Mouse (Mus musculus): ENCODE measurements around the gene Rapgefl1. TPM values are rescaled to one million over a fixed set of nuclear protein-coding genes. Genes with fewer than 3 reads are reported as not detected.

Gene Rapgefl1
- polyA plus RNA-seq, 1 experiment = 2.7 TPM

DNA sequence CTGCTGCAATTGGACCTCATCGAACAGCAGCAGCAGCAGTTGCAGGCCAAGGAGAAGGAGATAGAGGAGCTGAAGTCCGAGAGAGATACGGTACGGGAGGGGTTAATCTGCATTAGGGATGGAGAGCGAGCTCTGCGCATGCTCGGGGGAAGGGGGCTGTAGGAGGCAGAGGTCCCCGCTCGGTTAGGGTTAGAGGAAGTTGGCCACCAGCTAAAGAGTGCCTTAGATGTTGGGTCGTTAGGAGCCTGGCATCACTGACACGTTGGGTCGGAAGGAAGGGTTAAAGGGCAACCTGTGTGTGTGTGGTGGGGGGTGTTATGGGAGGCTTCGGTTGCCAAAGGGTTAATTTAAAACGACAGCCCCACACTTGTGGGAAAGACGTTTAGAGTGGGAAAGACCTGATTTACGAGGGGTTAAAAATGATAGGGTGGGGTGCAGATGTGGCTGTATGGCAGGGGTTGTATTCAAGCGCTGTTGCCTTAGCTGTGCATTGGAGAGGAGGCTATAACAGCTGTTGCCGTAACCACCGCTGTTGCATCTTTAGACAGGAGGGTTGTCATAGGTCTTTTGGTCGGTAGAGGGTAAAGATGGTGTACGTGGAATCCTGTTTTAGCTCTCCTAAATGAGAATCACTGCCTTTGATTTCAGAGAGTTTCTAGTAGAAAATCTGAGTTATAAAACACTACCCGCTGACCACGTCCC is 39.9 kb upstream of the Rapgefl1 start:
- Histone ChIP-seq H3K36me3 (ENCODE audit: control insufficient read depth, insufficient read depth, low read length) (no peaks in the 10 kb centered on the region), H3K4me3 (ENCODE audit: control insufficient read depth, low read depth, low read length) (peak overlapping the region; percentile 91), H3K27me3 (ENCODE audit: control insufficient read depth, insufficient read depth, low read length) (no peaks in the 10 kb centered on the region), H3K4me1 (ENCODE audit: control insufficient read depth, insufficient read depth, low read length) (peaks cover 4% of the 10 kb centered on the region), H3K27ac (ENCODE audit: control insufficient read depth, insufficient read depth, low read depth, low read length) (peak overlapping the region; percentile 91)
- TF ChIP-seq CTCF (IDR thresholded peaks at IDR 0.05; ENCODE audit: control insufficient read depth, insufficient read depth, insufficient replicate concordance, low read depth, low read length) (peak; percentile 15; the same call in 1 of the 2 replicates), POLR2A (IDR thresholded peaks at IDR 0.05; ENCODE audit: control insufficient read depth, low read depth, low read length) (peak; percentile 47; the same call in 1 of the 2 replicates)

DNA sequence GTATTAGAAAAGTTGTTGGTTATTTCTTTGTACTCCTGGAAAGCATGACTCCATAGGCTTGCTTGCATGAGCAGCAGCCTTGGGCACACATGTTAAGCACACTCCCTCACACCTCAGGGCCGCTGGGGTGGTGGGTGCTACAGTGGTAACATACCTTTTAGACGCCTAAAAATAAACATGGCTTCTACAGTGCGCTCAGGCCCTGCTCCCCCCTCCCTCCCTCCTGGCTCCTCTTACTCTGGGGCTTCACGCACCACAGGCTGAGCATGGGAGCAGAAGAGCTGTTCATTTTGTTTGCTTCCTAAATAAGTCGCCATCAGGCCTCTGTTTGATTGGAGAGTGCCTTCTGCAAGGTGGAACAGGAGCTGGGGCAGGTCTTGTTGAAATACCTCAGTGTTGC is 39.3 kb upstream of the Rapgefl1 start:
- Histone ChIP-seq H3K27ac (ENCODE audit: control insufficient read depth, insufficient read depth, low read depth, low read length) (no peak overlapping the region; the same call in 1 of the 2 replicates), H3K36me3 (ENCODE audit: control insufficient read depth, insufficient read depth, low read length) (no peaks in the 10 kb centered on the region), H3K4me1 (ENCODE audit: control insufficient read depth, insufficient read depth, low read length) (peaks cover 4% of the 10 kb centered on the region), H3K27me3 (ENCODE audit: control insufficient read depth, insufficient read depth, low read length) (no peaks in the 10 kb centered on the region), H3K4me3 (ENCODE audit: control insufficient read depth, low read depth, low read length) (peak overlapping the region; percentile 91)
- no peak for TF ChIP-seq CTCF (IDR thresholded peaks at IDR 0.05; ENCODE audit: control insufficient read depth, insufficient read depth, insufficient replicate concordance, low read depth, low read length)
- no peak for TF ChIP-seq POLR2A (IDR thresholded peaks at IDR 0.05; ENCODE audit: control insufficient read depth, low read depth, low read length)

DNA sequence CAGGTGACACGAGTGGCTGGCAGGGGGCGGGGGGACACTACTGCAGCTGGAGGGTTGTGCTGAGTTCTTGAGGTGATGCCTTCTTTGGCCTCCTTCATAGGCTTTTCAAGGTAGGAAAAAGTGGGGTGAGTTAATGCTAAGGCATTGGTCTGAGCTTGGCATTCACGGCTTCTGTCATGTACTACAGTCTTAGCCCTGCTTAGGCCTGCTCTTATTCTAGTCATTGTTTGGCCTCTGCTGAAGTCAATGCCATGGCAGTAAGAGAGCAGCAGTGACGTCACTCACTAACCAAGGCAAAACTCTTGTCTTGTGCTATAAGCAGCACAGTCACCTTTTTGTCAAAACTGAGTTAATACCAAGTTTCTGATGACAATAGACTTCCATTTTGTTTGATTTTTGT is 38.7 kb upstream of the Rapgefl1 start:
- Histone ChIP-seq H3K4me3 (ENCODE audit: control insufficient read depth, low read depth, low read length) (peak overlapping the region; percentile 91), H3K4me1 (ENCODE audit: control insufficient read depth, insufficient read depth, low read length) (peaks cover 4% of the 10 kb centered on the region), H3K27me3 (ENCODE audit: control insufficient read depth, insufficient read depth, low read length) (no peaks in the 10 kb centered on the region), H3K36me3 (ENCODE audit: control insufficient read depth, insufficient read depth, low read length) (peaks cover 2% of the 10 kb centered on the region; the same call in 1 of the 2 replicates), H3K27ac (ENCODE audit: control insufficient read depth, insufficient read depth, low read depth, low read length) (no peak overlapping the region)
- TF ChIP-seq CTCF (IDR thresholded peaks at IDR 0.05; ENCODE audit: control insufficient read depth, insufficient read depth, insufficient replicate concordance, low read depth, low read length) (no peak), POLR2A (IDR thresholded peaks at IDR 0.05; ENCODE audit: control insufficient read depth, low read depth, low read length) (no peak)

DNA sequence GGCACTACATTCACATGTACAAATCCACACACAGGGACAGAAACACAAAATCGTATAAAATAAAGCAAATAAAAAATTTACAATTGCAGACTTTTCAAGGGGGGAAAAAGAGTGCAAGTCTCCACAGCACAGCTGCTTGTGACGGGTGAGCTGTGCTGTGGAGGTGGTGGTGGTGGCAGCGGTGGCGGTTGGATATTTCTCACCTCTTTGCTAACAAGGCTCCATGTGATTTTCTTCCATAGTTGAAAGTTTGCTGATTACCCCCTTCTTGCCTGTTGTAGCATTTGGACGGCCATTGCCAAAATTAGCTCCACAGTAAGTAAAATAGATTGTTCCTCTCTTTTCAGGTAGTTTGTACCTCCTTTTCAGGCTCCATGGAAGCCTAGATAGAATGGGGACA is 32.0 kb upstream of the Rapgefl1 start, which contains the start of gene Casc3:
Gene Casc3, plus strand, starts transcription at position 301 of the 400 bp plus-strand sequence.
- Histone ChIP-seq H3K36me3 (ENCODE audit: control insufficient read depth, insufficient read depth, low read length) (peaks cover 3% of the 10 kb centered on the region; the same call in 1 of the 2 replicates), H3K4me1 (ENCODE audit: control insufficient read depth, insufficient read depth, low read length) (no peaks in the 10 kb centered on the region), H3K4me3 (ENCODE audit: control insufficient read depth, low read depth, low read length) (no peak within 1 kb of the TSS), H3K27me3 (ENCODE audit: control insufficient read depth, insufficient read depth, low read length) (no peaks in the 10 kb centered on the region), H3K27ac (ENCODE audit: control insufficient read depth, insufficient read depth, low read depth, low read length) (no peak within 1 kb of the TSS)
- TF ChIP-seq POLR2A (IDR thresholded peaks at IDR 0.05; ENCODE audit: control insufficient read depth, low read depth, low read length) = no peak
- TF ChIP-seq CTCF (IDR thresholded peaks at IDR 0.05; ENCODE audit: control insufficient read depth, insufficient read depth, insufficient replicate concordance, low read depth, low read length) = no peak

DNA sequence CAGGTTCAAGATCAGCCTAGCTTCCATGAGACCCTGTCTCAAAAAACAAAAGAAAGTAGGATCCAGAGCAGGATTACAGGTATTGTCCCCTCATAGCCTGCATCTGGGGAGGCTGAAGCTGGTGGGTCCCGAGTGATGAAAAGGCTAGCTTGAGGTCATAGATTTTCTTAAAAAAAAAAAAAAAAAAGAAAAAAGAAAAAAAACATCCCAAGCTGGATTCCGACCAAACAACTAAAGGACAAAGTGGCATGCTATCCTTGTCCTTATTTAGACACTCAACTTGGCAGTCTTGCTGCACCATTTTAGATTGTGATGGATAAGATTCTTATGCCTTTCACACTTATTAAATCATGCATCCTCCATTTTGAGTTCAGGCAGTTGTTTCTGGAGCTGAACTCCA is 28.2 kb upstream of the Rapgefl1 start:
- Histone ChIP-seq H3K36me3 (ENCODE audit: control insufficient read depth, insufficient read depth, low read length) (peaks cover 3% of the 10 kb centered on the region), H3K27ac (ENCODE audit: control insufficient read depth, insufficient read depth, low read depth, low read length) (no peak overlapping the region), H3K4me3 (ENCODE audit: control insufficient read depth, low read depth, low read length) (peak overlapping the region; percentile 27; the same call in 1 of the 2 replicates)

DNA sequence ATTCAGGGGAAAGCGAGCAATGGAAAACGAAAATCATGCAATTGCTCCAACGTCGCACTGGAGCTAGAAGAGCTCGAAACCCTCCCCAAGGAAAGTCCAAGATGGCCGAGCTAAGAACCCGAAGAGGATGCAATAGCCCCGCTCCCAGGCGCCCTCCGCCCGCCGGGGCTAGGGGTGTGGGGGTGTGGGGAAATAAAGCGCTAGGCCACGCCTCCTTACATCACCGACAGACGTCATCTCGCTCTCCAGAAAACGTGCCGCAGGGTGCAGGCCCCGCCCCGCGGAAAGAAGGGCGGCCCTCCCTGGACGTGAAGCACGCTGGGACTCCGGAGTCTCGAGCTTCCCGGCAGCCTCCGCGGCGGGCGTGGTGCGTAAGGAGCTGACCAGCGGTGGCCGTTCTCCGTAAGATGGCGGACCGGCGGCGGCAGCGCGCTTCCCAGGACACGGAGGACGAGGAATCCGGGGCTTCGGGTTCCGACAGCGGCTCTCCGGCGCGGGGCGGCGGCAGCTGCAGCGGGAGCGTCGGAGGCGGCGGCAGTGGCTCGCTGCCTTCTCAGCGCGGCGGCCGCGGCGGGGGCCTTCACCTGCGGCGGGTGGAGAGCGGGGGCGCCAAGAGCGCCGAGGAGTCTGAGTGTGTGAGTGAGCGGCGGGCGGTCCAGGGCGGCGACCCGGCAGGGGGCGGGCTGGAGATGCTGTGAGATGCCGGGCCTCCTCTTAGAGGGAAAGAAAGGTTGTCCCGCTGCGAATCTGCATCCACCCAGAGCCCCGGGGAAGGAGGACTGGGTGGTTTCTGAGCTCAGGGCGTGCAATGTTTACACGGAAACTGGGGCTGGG is 26.9 kb upstream of the Rapgefl1 start:
- H3K36me3 ChIP-seq (ENCODE audit: control insufficient read depth, insufficient read depth, low read length) = peaks cover 1% of the 10 kb centered on the region
- H3K27me3 ChIP-seq (ENCODE audit: control insufficient read depth, insufficient read depth, low read length) = no peaks in the 10 kb centered on the region
- H3K27ac ChIP-seq (ENCODE audit: control insufficient read depth, insufficient read depth, low read depth, low read length) = peak overlapping the region; percentile 94
- no peaks in the 10 kb centered on the region for H3K4me1 ChIP-seq (ENCODE audit: control insufficient read depth, insufficient read depth, low read length)
- H3K4me3 ChIP-seq (ENCODE audit: control insufficient read depth, low read depth, low read length) = peak overlapping the region; percentile 95
- TF ChIP-seq POLR2A (IDR thresholded peaks at IDR 0.05; ENCODE audit: control insufficient read depth, low read depth, low read length) (peak; percentile 99), CTCF (IDR thresholded peaks at IDR 0.05; ENCODE audit: control insufficient read depth, insufficient read depth, insufficient replicate concordance, low read depth, low read length) (no peak)

More for the DNA sequence above, 28.2 kb upstream of the Rapgefl1 start:
- TF ChIP-seq POLR2A (IDR thresholded peaks at IDR 0.05; ENCODE audit: control insufficient read depth, low read depth, low read length) = no peak
- no peak for TF ChIP-seq CTCF (IDR thresholded peaks at IDR 0.05; ENCODE audit: control insufficient read depth, insufficient read depth, insufficient replicate concordance, low read depth, low read length)
- H3K27me3 ChIP-seq (ENCODE audit: control insufficient read depth, insufficient read depth, low read length) = no peaks in the 10 kb centered on the region
- H3K4me1 ChIP-seq (ENCODE audit: control insufficient read depth, insufficient read depth, low read length) = no peaks in the 10 kb centered on the region

DNA sequence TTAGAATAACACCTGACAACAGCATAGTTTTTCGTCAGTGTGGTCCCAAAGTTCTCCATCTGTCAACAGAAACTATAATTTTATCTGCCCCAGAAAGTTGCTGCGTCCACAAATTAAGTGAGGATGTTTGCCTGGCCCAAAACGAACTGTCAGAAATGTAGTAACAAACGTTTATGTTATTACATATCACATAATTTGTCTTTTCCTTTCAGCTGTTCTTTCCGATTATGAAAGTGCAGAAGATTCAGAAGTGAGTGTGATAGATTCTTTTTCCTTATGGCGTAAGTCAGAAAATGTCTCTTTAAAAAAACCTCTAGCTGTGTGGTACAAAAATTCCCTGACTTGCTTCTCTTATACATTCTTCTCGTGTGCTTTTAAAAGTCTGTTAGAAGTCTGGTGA is 25.9 kb upstream of the Rapgefl1 start:
- no peaks in the 10 kb centered on the region for H3K27me3 ChIP-seq (ENCODE audit: control insufficient read depth, insufficient read depth, low read length)
- H3K4me3 ChIP-seq (ENCODE audit: control insufficient read depth, low read depth, low read length) = peak overlapping the region; percentile 95
- TF ChIP-seq CTCF (IDR thresholded peaks at IDR 0.05; ENCODE audit: control insufficient read depth, insufficient read depth, insufficient replicate concordance, low read depth, low read length) (no peak), POLR2A (IDR thresholded peaks at IDR 0.05; ENCODE audit: control insufficient read depth, low read depth, low read length) (no peak)
- H3K27ac ChIP-seq (ENCODE audit: control insufficient read depth, insufficient read depth, low read depth, low read length) = no peak overlapping the region
- H3K4me1 ChIP-seq (ENCODE audit: control insufficient read depth, insufficient read depth, low read length) = no peaks in the 10 kb centered on the region
- peaks cover 3% of the 10 kb centered on the region for H3K36me3 ChIP-seq (ENCODE audit: control insufficient read depth, insufficient read depth, low read length)
